Mouse (Mus musculus): ENCODE data around the gene Nphp4. TPM values are rescaled to one million over a fixed set of nuclear protein-coding genes. Genes with fewer than 3 reads are reported as not detected.

Nphp4 gene
- polyA plus RNA-seq (2014; fragmentation: Illumina TruSeq; extraction: RNeasy Lipid Tissue Mini Kit (QIAGEN cat#74804); ENCODE audit: low read depth, low replicate concordance) = not detected

GRCm38 (mm10) chr4:152476427-152477023, at the start of gene Nphp4:
TSS of gene Nphp4 (plus strand) at chr4:152476706.

GRCm38 (mm10) chr4:152477466-152478223, 1.1 kb downstream of the Nphp4 start, which contains the start of gene Kcnab2:
TSS of gene Kcnab2 (minus strand) at chr4:152477871.

Other genes starting within 250 kb of the Nphp4 start
- gene Gpr153, start 202.5 kb upstream of the Nphp4 start, polyA plus RNA-seq (2014; fragmentation: Illumina TruSeq; extraction: RNeasy Lipid Tissue Mini Kit (QIAGEN cat#74804); ENCODE audit: low read depth, low replicate concordance) = 1.1 TPM
- gene Hes3, start 185.0 kb upstream of the Nphp4 start, polyA plus RNA-seq (2014; fragmentation: Illumina TruSeq; extraction: RNeasy Lipid Tissue Mini Kit (QIAGEN cat#74804); ENCODE audit: low read depth, low replicate concordance) = not detected
- 12.9 TPM for gene Icmt, start 179.5 kb upstream of the Nphp4 start, polyA plus RNA-seq (2014; fragmentation: Illumina TruSeq; extraction: RNeasy Lipid Tissue Mini Kit (QIAGEN cat#74804); ENCODE audit: low read depth, low replicate concordance)
- not detected for gene Rnf207, start 157.7 kb upstream of the Nphp4 start, polyA plus RNA-seq (2014; fragmentation: Illumina TruSeq; extraction: RNeasy Lipid Tissue Mini Kit (QIAGEN cat#74804); ENCODE audit: low read depth, low replicate concordance)
- gene Rpl22, start 151.0 kb upstream of the Nphp4 start, polyA plus RNA-seq (2014; fragmentation: Illumina TruSeq; extraction: RNeasy Lipid Tissue Mini Kit (QIAGEN cat#74804); ENCODE audit: low read depth, low replicate concordance) = 314 TPM
- gene Chd5, start 138.1 kb upstream of the Nphp4 start, polyA plus RNA-seq (2014; fragmentation: Illumina TruSeq; extraction: RNeasy Lipid Tissue Mini Kit (QIAGEN cat#74804); ENCODE audit: low read depth, low replicate concordance) = 0.41 TPM
- 3.1 TPM for gene Kcnab2, start 1.2 kb downstream of the Nphp4 start, polyA plus RNA-seq (2014; fragmentation: Illumina TruSeq; extraction: RNeasy Lipid Tissue Mini Kit (QIAGEN cat#74804); ENCODE audit: low read depth, low replicate concordance)